Mouse (Mus musculus): ENCODE results near the gene B3galt1. TPM values are rescaled to one million over a fixed set of nuclear protein-coding genes. Genes with fewer than 3 reads are reported as not detected.

Gene B3galt1
- polyA plus RNA-seq, 1 experiment from 2014 or later, result 51.2 TPM

- Histone ChIP-seq H3K27ac (ENCODE audit: low read length) (no peak overlapping the region), H3K4me3 (ENCODE audit: low read depth, low read length) (no peak overlapping the region), H3K9me3 (replicated peaks; ENCODE audit: control insufficient read depth, low read length, poor library complexity, severe bottlenecking) (no peaks in the 10 kb centered on the region), H3K36me3 (ENCODE audit: control insufficient read depth, insufficient read depth, low read length) (no peaks in the 10 kb centered on the region), H3K4me2 (ENCODE audit: low read length) (no peak overlapping the region), H3K9ac (ENCODE audit: low read depth, low read length) (no peak overlapping the region), H3K4me1 (ENCODE audit: control insufficient read depth, insufficient read depth, low read length) (no peaks in the 10 kb centered on the region), H3K27me3 (ENCODE audit: control insufficient read depth, insufficient read depth, low read depth, low read length) (no peaks in the 10 kb centered on the region)
- WGBS, result 89% methylated on average over 2 of the region's 2 CpGs
- no peak for ATAC-seq
Observed at GRCm38 (mm10) chr2:67858340-67858739, 292.7 kb downstream of the B3galt1 start.

- no peak for ATAC-seq
- Histone ChIP-seq H3K27ac (ENCODE audit: low read length) (no peak overlapping the region), H3K9ac (ENCODE audit: low read depth, low read length) (no peak overlapping the region), H3K9me3 (replicated peaks; ENCODE audit: control insufficient read depth, low read length, poor library complexity, severe bottlenecking) (no peaks in the 10 kb centered on the region), H3K4me1 (ENCODE audit: control insufficient read depth, insufficient read depth, low read length) (no peaks in the 10 kb centered on the region), H3K4me3 (ENCODE audit: low read depth, low read length) (no peak overlapping the region), H3K4me2 (ENCODE audit: low read length) (no peak overlapping the region), H3K27me3 (ENCODE audit: control insufficient read depth, insufficient read depth, low read depth, low read length) (no peaks in the 10 kb centered on the region), H3K36me3 (ENCODE audit: control insufficient read depth, insufficient read depth, low read length) (no peaks in the 10 kb centered on the region)
- 49% methylated on average over 2 of the region's 2 CpGs for WGBS
Observed at GRCm38 (mm10) chr2:67859004-67859403, 293.3 kb downstream of the B3galt1 start.

- Histone ChIP-seq H3K4me3 (ENCODE audit: low read depth, low read length) (no peak overlapping the region), H3K9ac (ENCODE audit: low read depth, low read length) (no peak overlapping the region), H3K4me1 (ENCODE audit: control insufficient read depth, insufficient read depth, low read length) (no peaks in the 10 kb centered on the region), H3K9me3 (replicated peaks; ENCODE audit: control insufficient read depth, low read length, poor library complexity, severe bottlenecking) (0 out of 2 replicates have a peak, but pooled peaks cover 3% of the 10 kb centered on the region), H3K36me3 (ENCODE audit: control insufficient read depth, insufficient read depth, low read length) (no peaks in the 10 kb centered on the region; the same call in 1 of the 2 replicates), H3K27me3 (ENCODE audit: control insufficient read depth, insufficient read depth, low read depth, low read length) (no peaks in the 10 kb centered on the region), H3K27ac (ENCODE audit: low read length) (no peak overlapping the region), H3K4me2 (ENCODE audit: low read length) (no peak overlapping the region)
- 71% methylated on average over 3 of the region's 3 CpGs for WGBS
- ATAC-seq, result no peak
Observed at GRCm38 (mm10) chr2:67873368-67873767, 307.7 kb downstream of the B3galt1 start.

- Histone ChIP-seq H3K27me3 (ENCODE audit: control insufficient read depth, insufficient read depth, low read depth, low read length) (no peaks in the 10 kb centered on the region), H3K27ac (ENCODE audit: low read length) (no peak overlapping the region), H3K9ac (ENCODE audit: low read depth, low read length) (no peak overlapping the region), H3K4me1 (ENCODE audit: control insufficient read depth, insufficient read depth, low read length) (no peaks in the 10 kb centered on the region), H3K4me2 (ENCODE audit: low read length) (no peak overlapping the region), H3K4me3 (ENCODE audit: low read depth, low read length) (no peak overlapping the region), H3K36me3 (ENCODE audit: control insufficient read depth, insufficient read depth, low read length) (no peaks in the 10 kb centered on the region), H3K9me3 (replicated peaks; ENCODE audit: control insufficient read depth, low read length, poor library complexity, severe bottlenecking) (no peaks in the 10 kb centered on the region)
- no peak for ATAC-seq
- 78% methylated on average over 3 of the region's 3 CpGs for WGBS
Observed at GRCm38 (mm10) chr2:67879836-67880235, 314.2 kb downstream of the B3galt1 start.

- Histone ChIP-seq H3K27me3 (ENCODE audit: control insufficient read depth, insufficient read depth, low read depth, low read length) (no peaks in the 10 kb centered on the region), H3K36me3 (ENCODE audit: control insufficient read depth, insufficient read depth, low read length) (no peaks in the 10 kb centered on the region), H3K9me3 (replicated peaks; ENCODE audit: control insufficient read depth, low read length, poor library complexity, severe bottlenecking) (no peaks in the 10 kb centered on the region), H3K4me2 (ENCODE audit: low read length) (no peak overlapping the region), H3K4me3 (ENCODE audit: low read depth, low read length) (no peak overlapping the region), H3K9ac (ENCODE audit: low read depth, low read length) (no peak overlapping the region), H3K27ac (ENCODE audit: low read length) (no peak overlapping the region), H3K4me1 (ENCODE audit: control insufficient read depth, insufficient read depth, low read length) (no peaks in the 10 kb centered on the region)
- 59% methylated on average over 1 of the region's 1 CpGs for WGBS
- ATAC-seq, result no peak
Observed at GRCm38 (mm10) chr2:67881713-67882281, 316.1 kb downstream of the B3galt1 start.

- no peak overlapping the region for H3K4me3 ChIP-seq (ENCODE audit: low read depth, low read length)
- no peak for ATAC-seq
- 41% methylated on average over 2 of the region's 2 CpGs for WGBS
- H3K9me3 ChIP-seq (replicated peaks; ENCODE audit: control insufficient read depth, low read length, poor library complexity, severe bottlenecking), result no peaks in the 10 kb centered on the region
- H3K4me2 ChIP-seq (ENCODE audit: low read length), result no peak overlapping the region
- no peak overlapping the region for H3K27ac ChIP-seq (ENCODE audit: low read length)
- no peaks in the 10 kb centered on the region for H3K36me3 ChIP-seq (ENCODE audit: control insufficient read depth, insufficient read depth, low read length)
- no peak overlapping the region for H3K9ac ChIP-seq (ENCODE audit: low read depth, low read length)
- no peaks in the 10 kb centered on the region for H3K27me3 ChIP-seq (ENCODE audit: control insufficient read depth, insufficient read depth, low read depth, low read length)
- no peaks in the 10 kb centered on the region for H3K4me1 ChIP-seq (ENCODE audit: control insufficient read depth, insufficient read depth, low read length)
Observed at GRCm38 (mm10) chr2:67897956-67898689, 332.5 kb downstream of the B3galt1 start.

- H3K9me3 ChIP-seq (replicated peaks; ENCODE audit: control insufficient read depth, low read length, poor library complexity, severe bottlenecking), result no peaks in the 10 kb centered on the region
- no peaks in the 10 kb centered on the region for H3K36me3 ChIP-seq (ENCODE audit: control insufficient read depth, insufficient read depth, low read length)
- H3K27me3 ChIP-seq (ENCODE audit: control insufficient read depth, insufficient read depth, low read depth, low read length), result no peaks in the 10 kb centered on the region
- no peak for ATAC-seq
- H3K9ac ChIP-seq (ENCODE audit: low read depth, low read length), result no peak overlapping the region
- H3K27ac ChIP-seq (ENCODE audit: low read length), result no peak overlapping the region
- H3K4me1 ChIP-seq (ENCODE audit: control insufficient read depth, insufficient read depth, low read length), result no peaks in the 10 kb centered on the region
- H3K4me2 ChIP-seq (ENCODE audit: low read length), result no peak overlapping the region
- WGBS, result 83% methylated on average over 6 of the region's 6 CpGs
- no peak overlapping the region for H3K4me3 ChIP-seq (ENCODE audit: low read depth, low read length)
Observed at GRCm38 (mm10) chr2:67901574-67901973, 335.9 kb downstream of the B3galt1 start.

GRCm38 (mm10) chr2:67902651-67903292 is 337.1 kb downstream of the B3galt1 start:
- 84% methylated on average over 8 of the region's 8 CpGs for WGBS
- no peak for ATAC-seq
- H3K4me1 ChIP-seq (ENCODE audit: control insufficient read depth, insufficient read depth, low read length), result no peaks in the 10 kb centered on the region
- H3K27ac ChIP-seq (ENCODE audit: low read length), result no peak overlapping the region
- no peak overlapping the region for H3K4me3 ChIP-seq (ENCODE audit: low read depth, low read length)
- no peaks in the 10 kb centered on the region for H3K36me3 ChIP-seq (ENCODE audit: control insufficient read depth, insufficient read depth, low read length)
- H3K9ac ChIP-seq (ENCODE audit: low read depth, low read length), result no peak overlapping the region
- H3K4me2 ChIP-seq (ENCODE audit: low read length), result no peak overlapping the region
- no peaks in the 10 kb centered on the region for H3K9me3 ChIP-seq (replicated peaks; ENCODE audit: control insufficient read depth, low read length, poor library complexity, severe bottlenecking)
- H3K27me3 ChIP-seq (ENCODE audit: control insufficient read depth, insufficient read depth, low read depth, low read length), result no peaks in the 10 kb centered on the region

- no peaks in the 10 kb centered on the region for H3K27me3 ChIP-seq (ENCODE audit: control insufficient read depth, insufficient read depth, low read depth, low read length)
- no peak overlapping the region for H3K4me2 ChIP-seq (ENCODE audit: low read length)
- no peaks in the 10 kb centered on the region for H3K36me3 ChIP-seq (ENCODE audit: control insufficient read depth, insufficient read depth, low read length)
- H3K4me1 ChIP-seq (ENCODE audit: control insufficient read depth, insufficient read depth, low read length), result no peaks in the 10 kb centered on the region
- H3K4me3 ChIP-seq (ENCODE audit: low read depth, low read length), result no peak overlapping the region
- H3K9me3 ChIP-seq (replicated peaks; ENCODE audit: control insufficient read depth, low read length, poor library complexity, severe bottlenecking), result no peaks in the 10 kb centered on the region
- H3K27ac ChIP-seq (ENCODE audit: low read length), result no peak overlapping the region
- WGBS, result 56% methylated on average over 1 of the region's 1 CpGs
- ATAC-seq, result no peak
- H3K9ac ChIP-seq (ENCODE audit: low read depth, low read length), result no peak overlapping the region
Observed at GRCm38 (mm10) chr2:67903769-67904168, 338.1 kb downstream of the B3galt1 start.
